Mouse (Mus musculus) kidney, embryonic 15.5 days (tissue): ENCODE results near the gene Rnf26. TPM values are rescaled to one million over a fixed set of nuclear protein-coding genes. Genes with fewer than 3 reads are reported as not detected.
A peak's percentile ranks its signal among the peaks of the same experiment; 100 is the strongest.
"Not testable (repeated sequence)": the region's sequence is repeated elsewhere in the genome, so short reads cannot be mapped to it uniquely, and the experiment has no call there.

Experiments used
- ATAC-seq: fragments of 200-750 bp; cut with Nextera tagmentation; replicated peaks from 2 replicates; pipeline ENCODE4 v1.8.0; 2017; ENCODE audit warnings: moderate TSS enrichment; ENCODE audit not compliant: low FRiP score
- H3K27ac ChIP-seq: fragments of 300-500 bp; sonication (generic); 2 replicates; pipeline ENCODE4 v1.5.1; 2015; ENCODE audit warnings: mild to moderate bottlenecking, inconsistent platforms
- H3K27me3 ChIP-seq: fragments of 300-500 bp; sonication (generic); 2 replicates; pipeline ENCODE4 v1.6.1; 2015; ENCODE audit warnings: inconsistent platforms
- H3K36me3 ChIP-seq: fragments of 300-500 bp; sonication (generic); 2 replicates; pipeline ENCODE4 v1.6.1; 2015; ENCODE audit warnings: inconsistent platforms
- H3K4me1 ChIP-seq: fragments of 300-500 bp; sonication (generic); 2 replicates; pipeline ENCODE4 v1.6.1; 2015; ENCODE audit warnings: inconsistent platforms
- H3K4me2 ChIP-seq: fragments of 300-500 bp; sonication (generic); 2 replicates; pipeline ENCODE4 v1.6.1; 2015; ENCODE audit warnings: moderate library complexity, mild to moderate bottlenecking, inconsistent platforms
- H3K4me3 ChIP-seq: fragments of 300-500 bp; sonication (generic); replicated peaks from 2 replicates; pipeline ENCODE4 v1.5.1; 2015; ENCODE audit warnings: mild to moderate bottlenecking, inconsistent platforms
- H3K9ac ChIP-seq: fragments of 300-500 bp; sonication (generic); 2 replicates; pipeline ENCODE4 v1.6.1; 2015; ENCODE audit warnings: mild to moderate bottlenecking, inconsistent platforms
- H3K9me3 ChIP-seq: fragments of 300-500 bp; sonication (generic); replicated peaks from 2 replicates; pipeline ENCODE4 v1.6.1; 2016; ENCODE audit warnings: inconsistent platforms
- WGBS: fragments of 180-500 bp; shearing (Covaris S2); methylation state at CpG from one replicate; pipeline ENCODE4 v1.1.7; 2015; ENCODE audit warnings: mixed read lengths; 5-methylcytosine and 5-hydroxymethylcytosine counted together
- polyA plus RNA-seq: library from polyadenylated mRNA; unstranded; fragments of >200 nt; fragmentation: Nextera tagmentation; extraction: Ambion mirVana; gene quantifications from 2 replicates; pipeline ENCODE4 v1.2.1, GENCODE M21; 2015

Rnf26 gene
- polyA plus RNA-seq, 1 experiment from 2014 or later = 78.3 TPM

DNA sequence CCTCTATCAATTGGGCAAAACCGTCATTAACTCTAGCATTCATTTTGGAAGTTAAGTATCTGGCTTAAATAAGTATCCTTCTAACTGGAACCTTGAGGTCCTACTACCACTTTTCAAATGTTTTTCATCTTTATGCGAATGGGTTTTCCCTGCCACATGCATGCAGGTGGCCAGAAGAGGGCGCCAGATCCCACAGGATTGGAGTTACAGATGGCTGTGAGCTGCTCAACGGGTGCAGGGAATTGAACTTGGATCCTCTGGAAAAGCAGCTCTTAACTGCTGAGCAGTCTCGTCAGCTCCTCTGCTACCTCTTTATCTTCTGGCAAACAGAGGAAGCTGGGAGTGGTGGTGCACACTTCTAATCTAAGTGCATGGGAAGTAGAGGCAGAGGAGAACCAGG, 5.7 kb upstream of the Rnf26 start:
- Histone ChIP-seq H3K9ac (no peak overlapping the region), H3K9me3 (no peaks in the 10 kb centered on the region), H3K27ac (no peak overlapping the region), H3K27me3 (no peaks in the 10 kb centered on the region), H3K4me3 (no peak overlapping the region), H3K4me1 (peaks cover 7% of the 10 kb centered on the region; the same call in 1 of the 2 replicates), H3K36me3 (no peaks in the 10 kb centered on the region), H3K4me2 (no peak overlapping the region)
- no peak for ATAC-seq
- WGBS = 54% methylated on average over 5 of the region's 5 CpGs

DNA sequence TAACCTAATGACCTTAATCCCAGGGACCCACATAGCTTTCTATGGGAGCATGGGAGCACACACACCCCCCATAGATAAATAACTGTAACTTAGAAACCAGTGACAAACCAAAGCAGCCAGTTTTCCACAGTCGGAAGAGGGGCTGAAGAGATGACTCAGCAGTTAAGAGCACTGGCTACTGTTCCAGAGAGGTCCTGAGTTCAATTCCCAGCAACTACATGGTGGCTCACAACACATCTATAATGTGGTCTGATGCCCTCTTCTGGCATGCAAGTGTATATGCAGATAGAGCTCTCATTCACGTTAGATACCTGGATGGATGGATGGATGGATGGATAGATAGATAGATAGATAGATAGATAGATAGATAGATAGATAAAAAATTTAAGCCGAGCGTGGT, 2.9 kb upstream of the Rnf26 start:
- no peak overlapping the region for H3K4me2 ChIP-seq
- no peak overlapping the region for H3K9ac ChIP-seq
- peaks cover 17% of the 10 kb centered on the region for H3K4me1 ChIP-seq
- no peak overlapping the region for H3K27ac ChIP-seq
- 92% methylated on average over 4 of the region's 4 CpGs for WGBS
- H3K9me3 ChIP-seq = no peaks in the 10 kb centered on the region
- no peak overlapping the region for H3K4me3 ChIP-seq
- H3K36me3 ChIP-seq = no peaks in the 10 kb centered on the region
- H3K27me3 ChIP-seq = no peaks in the 10 kb centered on the region
- ATAC-seq = no peak

DNA sequence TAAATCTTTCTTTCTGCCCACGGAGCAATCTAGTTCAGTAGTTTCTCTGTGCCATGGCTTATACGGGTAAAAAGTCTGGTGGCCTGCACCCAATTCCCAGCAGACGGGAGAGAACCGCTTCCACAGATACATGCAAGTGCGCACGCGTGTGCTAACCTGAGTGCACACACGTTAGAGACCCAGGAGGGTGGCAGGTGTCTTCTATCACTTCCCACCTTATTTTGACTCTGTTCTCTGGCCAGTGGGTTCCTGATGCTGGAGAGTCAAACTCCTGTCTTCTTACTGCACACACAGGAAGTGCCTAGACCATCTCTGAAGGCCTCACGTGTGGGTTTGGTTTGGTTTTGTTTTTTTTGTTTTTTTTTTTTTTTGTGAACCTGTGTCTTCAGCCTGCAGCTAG, 2.3 kb upstream of the Rnf26 start:
- 0 out of 2 replicates have a peak, but pooled peaks cover under 1% of the 10 kb centered on the region for H3K36me3 ChIP-seq
- no peak overlapping the region for H3K27ac ChIP-seq
- H3K9me3 ChIP-seq = no peaks in the 10 kb centered on the region
- no peak for ATAC-seq
- peaks cover 20% of the 10 kb centered on the region for H3K4me1 ChIP-seq
- H3K4me2 ChIP-seq = no peak overlapping the region
- 85% methylated on average over 9 of the region's 9 CpGs for WGBS
- H3K27me3 ChIP-seq = no peaks in the 10 kb centered on the region
- no peak overlapping the region for H3K9ac ChIP-seq
- H3K4me3 ChIP-seq = no peak overlapping the region

DNA sequence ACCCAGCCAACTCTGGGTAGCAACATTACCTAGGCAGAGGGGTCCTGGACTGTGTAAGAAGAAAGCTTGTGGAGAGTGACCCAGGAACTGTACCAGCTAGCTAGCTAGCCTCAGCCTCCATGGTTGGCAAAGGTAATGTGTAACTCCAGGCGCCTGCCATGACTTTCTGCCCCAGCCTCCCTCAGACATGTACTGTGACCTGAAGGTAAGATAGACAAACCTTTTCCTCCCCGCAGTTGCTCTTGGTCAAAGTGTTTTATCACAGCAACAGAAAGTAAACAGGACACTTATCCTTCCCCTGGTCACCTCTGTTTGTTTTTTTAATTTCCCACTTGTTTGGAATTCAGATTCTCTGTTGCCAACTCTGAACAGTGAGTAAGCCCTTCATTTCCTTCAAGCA, 1.1 kb upstream of the Rnf26 start:
- peak overlapping the region; percentile 22; the same call in 1 of the 2 replicates for H3K27ac ChIP-seq
- no peak overlapping the region for H3K4me3 ChIP-seq
- H3K4me1 ChIP-seq = peaks cover 32% of the 10 kb centered on the region
- H3K4me2 ChIP-seq = no peak overlapping the region
- no peaks in the 10 kb centered on the region for H3K27me3 ChIP-seq
- H3K36me3 ChIP-seq = 0 out of 2 replicates have a peak, but pooled peaks cover 10% of the 10 kb centered on the region
- H3K9ac ChIP-seq = no peak overlapping the region
- WGBS = 71% methylated on average over 2 of the region's 2 CpGs
- ATAC-seq = no peak
- H3K9me3 ChIP-seq = no peaks in the 10 kb centered on the region

DNA sequence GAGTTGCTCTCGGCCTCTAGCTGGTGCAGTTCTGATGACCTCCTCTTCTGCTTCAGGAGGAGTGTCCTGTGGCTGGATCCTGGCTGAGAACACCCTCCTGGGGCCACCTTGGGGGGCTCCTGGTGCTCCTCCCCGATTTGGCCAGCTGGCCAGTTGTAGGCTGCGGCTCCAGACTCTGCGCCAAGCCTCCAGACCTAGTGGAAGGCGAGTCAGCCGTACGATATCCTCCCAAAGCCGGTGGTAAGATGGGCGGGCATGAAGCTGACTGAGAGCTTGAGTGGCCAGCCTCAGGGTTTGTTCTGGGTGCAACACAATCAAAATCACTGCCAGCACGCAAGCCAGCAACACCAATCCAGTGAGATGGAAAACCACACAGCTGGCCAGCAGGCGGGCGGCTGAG, 1.4 kb downstream of the Rnf26 start:
- H3K27me3 ChIP-seq, ATAC-seq, H3K9me3 ChIP-seq, H3K27ac ChIP-seq, H3K9ac ChIP-seq: not testable (repeated sequence)
- peaks cover 21% of the 10 kb centered on the region for H3K36me3 ChIP-seq
- peaks cover 57% of the 10 kb centered on the region for H3K4me1 ChIP-seq
- 46% methylated on average over 10 of the region's 12 CpGs for WGBS
- peak overlapping the region; percentile 76 for H3K4me3 ChIP-seq
- H3K4me2 ChIP-seq = peak overlapping the region; percentile 65

DNA sequence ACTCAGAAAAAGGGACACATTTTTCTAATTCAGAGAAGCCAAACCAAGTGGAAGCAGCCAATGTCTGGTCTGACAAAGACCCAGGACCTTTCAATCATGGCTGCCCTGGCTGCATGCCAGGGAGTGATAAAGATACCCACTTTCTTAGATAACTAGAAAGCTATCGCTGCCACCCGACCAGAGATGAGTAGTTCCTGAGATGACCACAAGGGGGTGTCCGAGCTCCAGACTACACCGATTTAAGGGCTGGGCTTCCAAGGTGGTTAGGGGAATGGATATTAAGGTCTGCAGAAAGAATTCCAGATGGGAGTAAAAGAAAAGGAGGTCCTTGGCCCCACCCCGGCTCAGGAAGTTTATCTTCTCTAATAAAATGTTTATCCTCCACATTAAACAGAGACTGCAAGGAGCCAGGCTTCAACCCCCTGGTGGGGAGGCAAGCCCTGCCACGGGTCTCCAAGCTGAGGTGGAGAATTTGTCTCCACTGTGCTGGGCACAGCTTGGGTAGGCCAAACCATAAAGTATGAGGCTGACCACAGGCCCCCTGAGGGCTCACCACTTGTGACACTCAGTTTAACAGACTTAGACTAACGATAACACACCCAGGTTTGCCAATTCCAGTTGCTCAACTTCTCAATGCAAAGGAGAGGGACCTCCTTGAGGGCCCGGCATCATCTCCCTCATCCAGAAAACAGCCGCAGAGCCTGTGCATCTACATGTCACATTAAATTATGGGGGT, 3.8 kb downstream of the Rnf26 start:
- 18% methylated on average over 9 of the region's 9 CpGs for WGBS
- H3K9ac ChIP-seq = 0 out of 2 replicates have a peak overlapping the region, but pooled peaks have one; percentile 11

DNA sequence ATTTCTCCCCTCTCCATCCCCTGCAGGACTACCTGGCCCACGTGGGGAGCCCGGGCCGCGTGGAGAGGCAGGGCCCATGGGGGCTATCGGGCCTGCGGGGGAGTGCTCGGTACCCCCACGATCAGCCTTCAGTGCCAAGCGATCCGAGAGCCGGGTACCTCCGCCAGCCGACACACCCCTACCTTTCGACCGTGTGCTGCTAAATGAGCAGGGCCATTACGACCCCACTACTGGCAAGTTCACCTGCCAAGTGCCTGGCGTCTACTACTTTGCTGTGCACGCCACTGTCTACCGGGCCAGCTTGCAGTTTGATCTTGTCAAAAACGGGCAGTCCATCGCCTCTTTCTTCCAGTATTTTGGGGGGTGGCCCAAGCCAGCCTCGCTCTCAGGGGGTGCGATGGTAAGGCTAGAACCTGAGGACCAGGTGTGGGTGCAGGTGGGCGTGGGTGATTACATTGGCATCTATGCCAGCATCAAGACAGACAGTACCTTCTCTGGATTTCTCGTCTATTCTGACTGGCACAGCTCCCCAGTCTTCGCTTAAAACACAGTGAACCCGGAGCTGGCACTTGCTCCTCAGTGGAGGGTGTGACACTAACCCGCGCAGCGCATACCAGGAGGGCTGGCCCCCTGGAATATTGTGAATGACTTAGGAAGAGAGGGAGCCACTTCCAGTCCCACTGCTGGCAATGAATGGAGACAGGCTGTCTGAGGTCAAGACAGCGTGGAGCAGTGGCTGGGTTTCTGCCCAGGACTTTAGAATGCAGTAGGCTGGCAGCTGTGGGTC, 4.9 kb downstream of the Rnf26 start:
- H3K27ac ChIP-seq = peak overlapping the region; percentile 86; the same call in 1 of the 2 replicates
- no peaks in the 10 kb centered on the region for H3K9me3 ChIP-seq
- peaks cover 62% of the 10 kb centered on the region for H3K4me1 ChIP-seq
- H3K27me3 ChIP-seq = no peaks in the 10 kb centered on the region
- peak overlapping the region; percentile 30; the same call in 1 of the 2 replicates for H3K4me3 ChIP-seq
- H3K9ac ChIP-seq = peak overlapping the region; percentile 31; the same call in 1 of the 2 replicates
- peaks cover 36% of the 10 kb centered on the region for H3K36me3 ChIP-seq
- 72% methylated on average over 31 of the region's 31 CpGs for WGBS
- ATAC-seq = no peak
- peak overlapping the region; percentile 55 for H3K4me2 ChIP-seq

More for the DNA sequence above, 3.8 kb downstream of the Rnf26 start:
- Histone ChIP-seq H3K27me3 (no peaks in the 10 kb centered on the region), H3K36me3 (peaks cover 32% of the 10 kb centered on the region), H3K9me3 (no peaks in the 10 kb centered on the region), H3K4me1 (peaks cover 68% of the 10 kb centered on the region), H3K4me2 (peak overlapping the region; percentile 55), H3K4me3 (peak overlapping the region; percentile 30), H3K27ac (peak overlapping the region; percentile 54; the same call in 1 of the 2 replicates)
- no peak for ATAC-seq

DNA sequence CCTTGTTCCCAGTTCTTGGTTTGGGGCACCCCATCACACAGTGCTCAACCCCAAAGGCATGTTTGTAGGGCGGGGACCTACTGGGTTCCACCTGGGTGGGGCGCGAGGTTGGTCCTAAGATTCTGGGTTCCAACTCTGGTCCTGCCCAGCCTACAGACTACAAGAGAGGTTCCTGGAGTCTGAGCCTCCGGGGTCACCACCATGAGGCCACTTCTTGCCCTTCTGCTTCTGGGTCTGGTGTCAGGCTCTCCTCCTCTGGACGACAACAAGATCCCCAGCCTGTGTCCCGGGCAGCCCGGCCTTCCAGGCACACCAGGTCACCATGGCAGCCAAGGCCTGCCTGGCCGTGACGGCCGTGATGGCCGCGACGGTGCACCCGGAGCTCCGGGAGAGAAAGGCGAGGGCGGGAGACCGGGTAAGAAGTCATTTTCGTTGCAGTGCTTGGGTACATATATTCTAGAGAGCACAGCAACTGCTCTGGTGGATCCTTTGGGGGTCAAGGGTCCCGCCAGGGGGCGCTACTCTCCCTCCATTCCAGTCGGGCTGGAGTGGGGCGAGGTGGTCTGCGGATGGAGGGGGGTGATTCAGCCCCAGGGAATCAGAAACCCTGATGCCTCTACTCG, 5.6 kb downstream of the Rnf26 start:
- H3K27ac ChIP-seq = peak overlapping the region; percentile 86
- WGBS = 32% methylated on average over 25 of the region's 25 CpGs
- peak overlapping the region; percentile 23 for H3K4me3 ChIP-seq
- no peak; the same call in none of the 2 replicates for ATAC-seq
- no peaks in the 10 kb centered on the region for H3K9me3 ChIP-seq
- peaks cover 63% of the 10 kb centered on the region for H3K4me1 ChIP-seq
- H3K9ac ChIP-seq = peak overlapping the region; percentile 22; the same call in 1 of the 2 replicates
- H3K4me2 ChIP-seq = peak overlapping the region; percentile 55
- no peaks in the 10 kb centered on the region for H3K27me3 ChIP-seq
- peaks cover 36% of the 10 kb centered on the region for H3K36me3 ChIP-seq

DNA sequence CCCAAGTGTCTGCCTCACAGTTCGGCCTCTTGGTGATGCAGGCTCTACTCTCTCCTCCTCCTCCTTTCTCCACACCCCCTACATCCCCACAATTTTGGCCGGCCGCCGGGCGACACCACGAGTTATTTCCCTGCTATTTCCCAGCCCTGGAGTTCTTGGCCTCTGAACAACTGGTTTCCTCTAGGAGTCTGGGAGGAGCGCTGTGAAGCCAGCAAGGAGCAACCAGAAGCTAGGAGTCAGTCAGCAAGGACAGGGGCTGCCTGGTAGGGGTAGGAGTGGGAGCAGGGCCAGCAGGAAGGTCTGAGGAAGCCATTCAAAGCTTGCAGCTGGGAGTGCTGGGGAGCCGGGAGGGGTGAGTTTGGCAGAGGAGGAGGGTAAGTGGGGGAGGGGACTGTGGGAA, 6.2 kb downstream of the Rnf26 start, which contains the start of gene C1qtnf5:
C1qtnf5 (plus strand) TSS at position 136 of the 400 bp plus-strand sequence.
- Histone ChIP-seq H3K4me2 (peak within 1 kb of the TSS; percentile 55), H3K27me3 (no peaks in the 10 kb centered on the region), H3K36me3 (peaks cover 36% of the 10 kb centered on the region), H3K27ac (peak within 1 kb of the TSS; percentile 86), H3K9me3 (no peaks in the 10 kb centered on the region), H3K4me3 (peak within 1 kb of the TSS; percentile 23), H3K9ac (peak within 1 kb of the TSS; percentile 22; the same call in 1 of the 2 replicates), H3K4me1 (peaks cover 65% of the 10 kb centered on the region)
- ATAC-seq = peak; percentile 55
- 20% methylated on average over 8 of the region's 8 CpGs for WGBS

DNA sequence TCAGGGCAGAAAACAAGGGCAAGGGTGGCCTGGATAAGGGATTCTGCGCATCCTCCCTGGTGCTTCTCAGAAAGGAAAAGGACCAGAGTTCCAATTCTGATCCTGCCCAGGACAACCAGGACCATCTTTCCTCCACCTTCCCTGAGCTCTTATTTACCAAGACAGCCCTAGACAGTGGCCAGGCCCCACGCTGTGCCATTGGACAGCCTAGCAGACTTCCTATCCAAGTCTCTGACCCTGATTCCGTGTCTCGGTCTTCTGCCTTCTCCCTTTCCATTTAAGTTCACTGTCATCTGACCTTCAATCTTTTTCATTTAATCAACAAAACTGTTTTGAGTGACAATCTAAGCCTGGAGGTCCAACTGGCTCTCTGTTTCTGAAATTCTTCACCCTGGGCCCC, 6.7 kb downstream of the Rnf26 start:
- no peak for ATAC-seq
- Histone ChIP-seq H3K27me3 (no peaks in the 10 kb centered on the region), H3K4me2 (0 out of 2 replicates have a peak overlapping the region, but pooled peaks have one; percentile 55), H3K9me3 (no peaks in the 10 kb centered on the region), H3K27ac (peak overlapping the region; percentile 86), H3K4me1 (peaks cover 65% of the 10 kb centered on the region), H3K36me3 (peaks cover 36% of the 10 kb centered on the region), H3K9ac (0 out of 2 replicates have a peak overlapping the region, but pooled peaks have one; percentile 22), H3K4me3 (no peak overlapping the region; the same call in 1 of the 2 replicates)
- WGBS = 71% methylated on average over 4 of the region's 4 CpGs

DNA sequence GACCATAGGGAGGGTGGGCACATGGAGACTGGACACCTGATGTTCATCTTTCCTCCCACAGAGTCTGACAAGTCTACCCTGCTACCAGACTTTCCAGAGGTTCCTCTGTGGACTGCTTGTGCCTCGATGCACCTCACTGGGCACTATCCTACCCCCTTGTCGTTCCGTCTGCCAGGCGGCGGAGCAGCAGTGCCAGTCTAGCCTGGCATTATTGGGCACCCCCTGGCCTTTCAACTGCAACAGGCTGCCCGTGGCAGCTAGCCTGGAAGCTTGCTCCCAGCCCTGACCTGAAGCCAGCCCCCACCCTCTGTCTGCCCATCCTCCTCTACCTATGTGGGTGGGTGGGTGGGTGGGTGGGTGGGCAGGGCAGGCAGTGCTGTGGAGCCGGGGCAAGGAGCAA, 7.1 kb downstream of the Rnf26 start:
- Histone ChIP-seq H3K4me2 (no peak overlapping the region), H3K27ac (no peak overlapping the region), H3K9ac (no peak overlapping the region), H3K36me3 (peaks cover 36% of the 10 kb centered on the region), H3K4me3 (no peak overlapping the region), H3K27me3 (no peaks in the 10 kb centered on the region), H3K4me1 (peaks cover 68% of the 10 kb centered on the region), H3K9me3 (no peaks in the 10 kb centered on the region)
- no peak for ATAC-seq
- WGBS = 78% methylated on average over 7 of the region's 7 CpGs
